Mouse (Mus musculus): ENCODE measurements around the gene Gm26566. TPM values are rescaled to one million over a fixed set of nuclear protein-coding genes. Genes with fewer than 3 reads are reported as not detected.

Gm26566 gene
- 0.68 TPM in 1 of 2 replicates, not detected in the other for polyA plus RNA-seq (2012; rRNA removed)

GRCm38 (mm10) chr4:88721791-88722721 is at the start of gene Gm26566, which contains the start of gene Klhl9:
Gene Gm26566, plus strand, starts transcription at chr4:88721805.
Gene Klhl9, minus strand, starts transcription at chr4:88722465.
- Histone ChIP-seq H3K27ac (ENCODE audit: insufficient read depth, low read depth, low read length) (peak within 1 kb of the TSS; percentile 94), H3K4me1 (ENCODE audit: control insufficient read depth, insufficient read depth, insufficient read length, low read length) (peaks cover 9% of the 10 kb centered on the region; the same call in 1 of the 2 replicates), H3K27me3 (ENCODE audit: control insufficient read depth, insufficient read depth, low read length) (no peaks in the 10 kb centered on the region), H3K4me3 (ENCODE audit: low read depth, low read length) (peak within 1 kb of the TSS; percentile 68), H3K36me3 (ENCODE audit: control insufficient read depth, insufficient read depth, low read length) (peaks cover 7% of the 10 kb centered on the region; the same call in 1 of the 2 replicates)
- WGBS = under 1% methylated on average over 82 of the region's 82 CpGs
- TF ChIP-seq POLR2A (IDR thresholded peaks at IDR 0.05; ENCODE audit: low read depth, low read length) (peak; percentile 86), CTCF (IDR thresholded peaks at IDR 0.05; ENCODE audit: extremely low read depth, insufficient read length, insufficient replicate concordance, low read depth, low read length) (no peak)

GRCm38 (mm10) chr4:88676824-88677223 is 44.8 kb upstream of the Gm26566 start, which contains the start of gene Ifna16:
Gene Ifna16, minus strand, starts transcription at chr4:88676924.
- 72% methylated on average over 1 of the region's 1 CpGs for WGBS
- TF ChIP-seq POLR2A (IDR thresholded peaks at IDR 0.05; ENCODE audit: low read depth, low read length) = no peak
- TF ChIP-seq CTCF (IDR thresholded peaks at IDR 0.05; ENCODE audit: extremely low read depth, insufficient read length, insufficient replicate concordance, low read depth, low read length) = no peak
- Histone ChIP-seq H3K27ac (ENCODE audit: insufficient read depth, low read depth, low read length) (no peak within 1 kb of the TSS), H3K27me3 (ENCODE audit: control insufficient read depth, insufficient read depth, low read length) (no peaks in the 10 kb centered on the region), H3K36me3 (ENCODE audit: control insufficient read depth, insufficient read depth, low read length) (no peaks in the 10 kb centered on the region), H3K4me3 (ENCODE audit: low read depth, low read length) (no peak within 1 kb of the TSS), H3K4me1 (ENCODE audit: control insufficient read depth, insufficient read depth, insufficient read length, low read length) (no peaks in the 10 kb centered on the region)

GRCm38 (mm10) chr4:88680362-88680761 is 41.2 kb upstream of the Gm26566 start:
- H3K4me1 ChIP-seq (ENCODE audit: control insufficient read depth, insufficient read depth, insufficient read length, low read length) = no peaks in the 10 kb centered on the region
- H3K27me3 ChIP-seq (ENCODE audit: control insufficient read depth, insufficient read depth, low read length) = no peaks in the 10 kb centered on the region
- TF ChIP-seq CTCF (IDR thresholded peaks at IDR 0.05; ENCODE audit: extremely low read depth, insufficient read length, insufficient replicate concordance, low read depth, low read length) (no peak), POLR2A (IDR thresholded peaks at IDR 0.05; ENCODE audit: low read depth, low read length) (no peak)
- no peaks in the 10 kb centered on the region for H3K36me3 ChIP-seq (ENCODE audit: control insufficient read depth, insufficient read depth, low read length)
- 44% methylated on average over 8 of the region's 8 CpGs for WGBS
- no peak overlapping the region for H3K4me3 ChIP-seq (ENCODE audit: low read depth, low read length)
- H3K27ac ChIP-seq (ENCODE audit: insufficient read depth, low read depth, low read length) = no peak overlapping the region

GRCm38 (mm10) chr4:88681353-88681752 is 40.3 kb upstream of the Gm26566 start:
- 38% methylated on average over 3 of the region's 3 CpGs for WGBS
- Histone ChIP-seq H3K4me3 (ENCODE audit: low read depth, low read length) (no peak overlapping the region), H3K27me3 (ENCODE audit: control insufficient read depth, insufficient read depth, low read length) (no peaks in the 10 kb centered on the region), H3K36me3 (ENCODE audit: control insufficient read depth, insufficient read depth, low read length) (no peaks in the 10 kb centered on the region), H3K4me1 (ENCODE audit: control insufficient read depth, insufficient read depth, insufficient read length, low read length) (no peaks in the 10 kb centered on the region), H3K27ac (ENCODE audit: insufficient read depth, low read depth, low read length) (no peak overlapping the region)
- TF ChIP-seq CTCF (IDR thresholded peaks at IDR 0.05; ENCODE audit: extremely low read depth, insufficient read length, insufficient replicate concordance, low read depth, low read length) (no peak), POLR2A (IDR thresholded peaks at IDR 0.05; ENCODE audit: low read depth, low read length) (no peak)

GRCm38 (mm10) chr4:88683812-88684211 is 37.8 kb upstream of the Gm26566 start, which contains the start of gene Ifna2:
Gene Ifna2, minus strand, starts transcription at chr4:88683912.
- Histone ChIP-seq H3K27ac (ENCODE audit: insufficient read depth, low read depth, low read length) (no peak within 1 kb of the TSS), H3K27me3 (ENCODE audit: control insufficient read depth, insufficient read depth, low read length) (no peaks in the 10 kb centered on the region), H3K36me3 (ENCODE audit: control insufficient read depth, insufficient read depth, low read length) (no peaks in the 10 kb centered on the region), H3K4me3 (ENCODE audit: low read depth, low read length) (no peak within 1 kb of the TSS), H3K4me1 (ENCODE audit: control insufficient read depth, insufficient read depth, insufficient read length, low read length) (no peaks in the 10 kb centered on the region)
- TF ChIP-seq POLR2A (IDR thresholded peaks at IDR 0.05; ENCODE audit: low read depth, low read length) = no peak
- no peak for TF ChIP-seq CTCF (IDR thresholded peaks at IDR 0.05; ENCODE audit: extremely low read depth, insufficient read length, insufficient replicate concordance, low read depth, low read length)
- WGBS = 68% methylated on average over 1 of the region's 1 CpGs

GRCm38 (mm10) chr4:88691259-88691658 is 30.3 kb upstream of the Gm26566 start, which contains the start of gene Ifnab:
Gene Ifnab, minus strand, starts transcription at chr4:88691359.
- H3K27me3 ChIP-seq (ENCODE audit: control insufficient read depth, insufficient read depth, low read length) = no peaks in the 10 kb centered on the region
- no peak for TF ChIP-seq POLR2A (IDR thresholded peaks at IDR 0.05; ENCODE audit: low read depth, low read length)
- TF ChIP-seq CTCF (IDR thresholded peaks at IDR 0.05; ENCODE audit: extremely low read depth, insufficient read length, insufficient replicate concordance, low read depth, low read length) = no peak
- H3K36me3 ChIP-seq (ENCODE audit: control insufficient read depth, insufficient read depth, low read length) = no peaks in the 10 kb centered on the region
- no peak within 1 kb of the TSS for H3K27ac ChIP-seq (ENCODE audit: insufficient read depth, low read depth, low read length)
- WGBS = 62% methylated on average over 2 of the region's 2 CpGs
- H3K4me3 ChIP-seq (ENCODE audit: low read depth, low read length) = no peak within 1 kb of the TSS
- H3K4me1 ChIP-seq (ENCODE audit: control insufficient read depth, insufficient read depth, insufficient read length, low read length) = no peaks in the 10 kb centered on the region

- Histone ChIP-seq H3K4me1 (ENCODE audit: control insufficient read depth, insufficient read depth, insufficient read length, low read length) (no peaks in the 10 kb centered on the region), H3K4me3 (ENCODE audit: low read depth, low read length) (no peak overlapping the region), H3K27me3 (ENCODE audit: control insufficient read depth, insufficient read depth, low read length) (no peaks in the 10 kb centered on the region), H3K27ac (ENCODE audit: insufficient read depth, low read depth, low read length) (no peak overlapping the region), H3K36me3 (ENCODE audit: control insufficient read depth, insufficient read depth, low read length) (no peaks in the 10 kb centered on the region)
- TF ChIP-seq POLR2A (IDR thresholded peaks at IDR 0.05; ENCODE audit: low read depth, low read length) (no peak), CTCF (IDR thresholded peaks at IDR 0.05; ENCODE audit: extremely low read depth, insufficient read length, insufficient replicate concordance, low read depth, low read length) (no peak)
- WGBS = 63% methylated on average over 1 of the region's 1 CpGs
Measured at GRCm38 (mm10) chr4:88692537-88692936, 29.1 kb upstream of the Gm26566 start.

All from small intestine, adult 2 months (tissue).